In the genomic region with DNA sequence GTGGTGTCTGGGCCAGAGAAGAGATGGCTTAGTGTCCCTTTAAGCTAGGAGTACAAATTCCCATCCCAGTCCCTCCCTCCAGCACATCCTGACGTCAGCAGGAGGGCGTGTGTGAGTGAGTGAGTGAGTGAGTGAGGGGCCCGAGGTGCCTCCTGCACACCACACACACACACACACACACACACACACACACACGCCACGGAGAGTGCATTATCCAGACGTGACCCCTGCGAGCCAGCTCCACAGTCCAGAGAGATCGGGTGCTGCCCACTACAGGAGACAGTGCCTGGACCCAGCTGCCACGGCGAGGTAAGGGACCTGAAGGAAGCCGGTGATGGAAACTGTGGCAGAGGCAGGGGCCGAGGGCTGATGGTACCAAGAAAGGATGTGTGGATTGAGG, we compare ENCODE assay signal across 7 mouse cellular contexts. TPM values are rescaled to one million over a fixed set of nuclear protein-coding genes. Genes with fewer than 3 reads are reported as not detected.
A peak's percentile ranks its signal among the peaks of the same experiment; 100 is the strongest.
DNase-seq lines count a peak whose midpoint lies in the region; ATAC-seq and TF ChIP-seq lines count a peak whose summit lies in the region.

Csdc2 (plus strand) TSS at position 81 of the 400 bp plus-strand sequence.

- peak; percentile 66 for ATAC-seq in limb, embryonic 15.5 days (ENCODE audit: insufficient number of reproducible peaks, low FRiP score, low TSS enrichment, low read depth)
- peak; percentile 80 for ATAC-seq in neural tube, embryonic 14.5 days (ENCODE audit: low read depth)

- TF ChIP-seq EP300 in heart, adult 2 months (IDR thresholded peaks at IDR 0.05; ENCODE audit: insufficient read depth, low read depth, low read length) = peak; percentile 6; the same call in 1 of the 2 replicates

- H3K4me2 ChIP-seq in limb, embryonic 15.5 days = peak within 1 kb of the TSS; percentile 82
- H3K4me2 ChIP-seq in neural tube, embryonic 14.5 days (ENCODE audit: low read depth, low read length) = peak within 1 kb of the TSS; percentile 65

- peak; percentile 61; the same call in 1 of the 2 replicates for TF ChIP-seq POLR2A in heart, adult 2 months (IDR thresholded peaks at IDR 0.05; ENCODE audit: insufficient read depth, low read depth, low read length)

- H3K27ac ChIP-seq in heart, adult 2 months = peak within 1 kb of the TSS; percentile 88
- peak within 1 kb of the TSS; percentile 69 for H3K27ac ChIP-seq in limb, embryonic 15.5 days
- H3K27ac ChIP-seq in neural tube, embryonic 14.5 days (ENCODE audit: low read depth, low read length) = peak within 1 kb of the TSS; percentile 92

- DNase-seq in adrenal gland, postnatal 25 days = peak; percentile 61
- peak; percentile 82 for DNase-seq in cerebellum, postnatal 10 days
- DNase-seq in heart, adult 2 months = peak; percentile 64 to 70
- DNase-seq in kidney, adult 9 months = peak; percentile 46
- no peak for DNase-seq in thymus, postnatal 14 days

- H3K79me2 ChIP-seq in heart, adult 2 months (replicated peaks; ENCODE audit: control insufficient read depth, insufficient read depth, low read length) = no peaks in the 10 kb centered on the region

- peaks cover 6% of the 10 kb centered on the region for H3K4me1 ChIP-seq in heart, adult 2 months (ENCODE audit: control insufficient read depth, insufficient read depth, low read length)
- peaks cover 24% of the 10 kb centered on the region for H3K4me1 ChIP-seq in limb, embryonic 15.5 days
- peaks cover 22% of the 10 kb centered on the region for H3K4me1 ChIP-seq in neural tube, embryonic 14.5 days (ENCODE audit: control insufficient read depth, insufficient read depth, low read length)

- peak; percentile 26; the same call in 1 of the 2 replicates for TF ChIP-seq CTCF in heart, adult 2 months (IDR thresholded peaks at IDR 0.05)

- intact Hi-C loops in heart, adult 2 months (cut with DNase I) = no loop called here

- WGBS in heart, adult 2 months = 3% methylated on average over 12 of the region's 12 CpGs
- 1% methylated on average over 12 of the region's 12 CpGs for WGBS in limb, embryonic 15.5 days
- WGBS in neural tube, embryonic 14.5 days = 3% methylated on average over 12 of the region's 12 CpGs

- no peaks in the 10 kb centered on the region for H3K36me3 ChIP-seq in heart, adult 2 months (ENCODE audit: control insufficient read depth, insufficient read depth, low read length)
- no peaks in the 10 kb centered on the region for H3K36me3 ChIP-seq in limb, embryonic 15.5 days
- peaks cover 3% of the 10 kb centered on the region; the same call in 1 of the 2 replicates for H3K36me3 ChIP-seq in neural tube, embryonic 14.5 days (ENCODE audit: control insufficient read depth, insufficient read depth, low read length)

- peak within 1 kb of the TSS; percentile 50 for H3K4me3 ChIP-seq in heart, adult 2 months
- peak within 1 kb of the TSS; percentile 47 for H3K4me3 ChIP-seq in limb, embryonic 15.5 days
- H3K4me3 ChIP-seq in neural tube, embryonic 14.5 days (ENCODE audit: low read depth, low read length) = peak within 1 kb of the TSS; percentile 58

- no peaks in the 10 kb centered on the region for H3K9me3 ChIP-seq in limb, embryonic 15.5 days
- no peaks in the 10 kb centered on the region for H3K9me3 ChIP-seq in neural tube, embryonic 14.5 days (ENCODE audit: control insufficient read depth, low read length)

- peak within 1 kb of the TSS; percentile 32 for H3K9ac ChIP-seq in heart, adult 2 months (ENCODE audit: low read depth, low read length)
- peak within 1 kb of the TSS; percentile 39 for H3K9ac ChIP-seq in limb, embryonic 15.5 days
- H3K9ac ChIP-seq in neural tube, embryonic 14.5 days (replicated peaks; ENCODE audit: low read depth, low read length) = peak within 1 kb of the TSS; percentile 75

- no peaks in the 10 kb centered on the region for H3K27me3 ChIP-seq in heart, adult 2 months (ENCODE audit: control insufficient read depth, insufficient read depth, low read length)
- H3K27me3 ChIP-seq in limb, embryonic 15.5 days = no peaks in the 10 kb centered on the region
- H3K27me3 ChIP-seq in neural tube, embryonic 14.5 days (ENCODE audit: control insufficient read depth, insufficient read depth, low read length) = no peaks in the 10 kb centered on the region

RNA-seq across cellular contexts. Expression of gene Csdc2, which starts in this region (rescaled TPM):
- 9.9 and 20.0 TPM in 2 replicates for total RNA-seq in adrenal gland, postnatal 25 days (2021)
- 10 to 100 TPM; 66.1 to 92.7 TPM for total RNA-seq in heart, adult 2 months (2021)
- polyA plus RNA-seq in heart, adult 2 months (2012; rRNA removed) = 85.7 and 111 TPM in 2 replicates
- polyA plus RNA-seq in limb, embryonic 15.5 days (2015; fragmentation: Nextera tagmentation; extraction: Ambion mirVana) = 14.0 and 16.1 TPM in 2 replicates
- 170 and 208 TPM in 2 replicates for polyA plus RNA-seq in neural tube, embryonic 14.5 days (2014; fragmentation: Nextera tagmentation; extraction: Ambion mirVana)
